Mouse (Mus musculus) telencephalon, adult 2 months (tissue): ENCODE results near the gene Zfp385a.

Experiments
- DNase-seq: peaks from one replicate; pipeline ENCODE4 v3.0.0-alpha.2; 2011; ENCODE audit warnings: low read depth, low spot score

Zfp385a gene

DNA sequence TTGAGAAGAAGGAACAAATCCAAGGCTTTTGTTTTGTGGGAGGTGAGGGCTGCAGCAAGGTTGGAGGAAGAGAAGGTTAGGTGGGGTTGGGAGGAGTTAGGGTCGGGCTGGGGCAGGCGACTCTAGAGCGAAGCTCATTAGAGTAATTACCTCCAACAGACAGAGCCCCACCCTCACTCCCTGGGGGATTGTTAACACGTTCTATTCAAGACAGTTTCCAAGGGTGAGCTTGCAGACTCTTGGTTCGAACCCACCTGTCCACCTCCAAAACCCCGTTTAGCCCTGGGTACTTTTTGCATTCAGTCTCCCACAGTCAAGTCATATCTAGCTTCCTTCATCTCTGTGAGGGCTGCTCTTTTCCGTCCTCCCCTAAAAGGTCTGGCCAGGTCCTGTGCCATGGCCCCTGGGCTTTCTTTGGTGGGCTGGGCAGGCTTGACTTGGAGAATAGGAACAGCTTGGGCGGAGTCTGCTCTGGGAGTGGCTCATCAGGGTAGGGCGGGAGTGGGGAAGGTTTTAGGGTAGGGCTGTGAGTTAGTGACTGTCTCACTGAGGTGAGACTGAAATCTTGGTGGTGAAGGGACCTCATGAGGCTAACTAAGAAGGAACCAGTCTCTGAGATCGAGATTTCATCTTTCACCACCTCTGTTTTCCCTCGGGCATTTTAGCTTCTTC, 2.8 kb downstream of the Zfp385a start:
- DNase-seq, result no peak

DNA sequence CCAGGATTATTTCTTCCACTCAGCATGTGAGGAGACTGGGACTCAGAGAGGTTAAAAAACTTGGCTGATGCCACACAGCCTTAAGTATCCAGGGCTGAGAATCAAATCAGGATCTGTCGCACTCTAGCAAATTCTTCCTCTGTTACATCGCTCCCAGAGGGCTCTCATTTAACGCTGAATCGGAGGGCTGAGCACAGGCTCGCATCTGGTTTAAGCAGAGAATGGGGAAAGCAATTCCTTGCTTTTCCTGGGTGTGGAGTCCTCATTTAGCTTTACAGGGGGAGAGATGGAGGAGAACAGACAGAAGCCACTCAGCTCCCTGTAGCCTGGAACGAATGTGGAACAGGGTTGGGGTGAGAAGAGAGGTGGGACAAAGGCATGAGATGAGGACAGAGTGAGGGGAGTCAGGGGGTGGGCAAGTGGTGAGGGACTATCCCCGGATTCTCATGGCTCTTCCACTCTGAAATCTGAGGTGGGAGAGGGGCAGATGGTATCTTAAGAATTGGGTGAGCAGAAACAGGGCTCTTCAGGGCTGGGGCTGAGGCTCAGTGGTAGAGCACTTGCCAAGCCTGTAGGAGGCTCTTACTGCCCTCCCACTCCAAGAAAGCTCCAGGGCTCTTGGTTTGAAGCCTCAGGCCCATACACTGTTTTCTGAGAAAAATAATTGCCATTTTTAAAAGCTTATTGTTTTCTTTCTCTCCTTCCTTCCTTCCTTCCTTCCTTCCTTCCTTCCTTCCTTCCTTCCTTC, 4.2 kb downstream of the Zfp385a start:
- no peak for DNase-seq

DNA sequence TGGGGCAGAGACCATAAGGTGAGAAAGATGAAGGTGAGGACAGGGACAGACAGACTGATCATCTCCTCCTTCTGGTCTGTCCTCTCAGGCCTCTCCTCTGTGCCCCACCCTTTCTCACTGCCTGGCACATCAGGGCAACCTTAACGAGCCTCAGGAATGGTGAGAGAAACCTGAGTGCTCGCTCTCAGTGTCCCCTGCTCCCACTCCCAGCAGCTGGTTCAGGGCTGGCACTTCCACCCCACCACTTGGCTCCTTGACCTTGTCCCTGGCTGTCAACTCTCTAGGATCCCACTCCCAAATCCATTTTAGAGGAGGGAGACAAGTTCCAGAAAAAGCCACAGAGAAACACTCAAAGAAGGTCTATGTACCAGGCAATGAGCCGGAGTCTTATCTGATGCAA, 4.9 kb downstream of the Zfp385a start:
- no peak for DNase-seq

GRCm38 (mm10) chr15:103334194-103334593, 5.7 kb downstream of the Zfp385a start:
- DNase-seq, result no peak

GRCm38 (mm10) chr15:103333738-103334137, 6.2 kb downstream of the Zfp385a start:
- no peak for DNase-seq

GRCm38 (mm10) chr15:103333081-103333615, 6.7 kb downstream of the Zfp385a start:
- DNase-seq, result no peak

GRCm38 (mm10) chr15:103323455-103324247, 16.2 kb downstream of the Zfp385a start:
- DNase-seq, result no peak

DNA sequence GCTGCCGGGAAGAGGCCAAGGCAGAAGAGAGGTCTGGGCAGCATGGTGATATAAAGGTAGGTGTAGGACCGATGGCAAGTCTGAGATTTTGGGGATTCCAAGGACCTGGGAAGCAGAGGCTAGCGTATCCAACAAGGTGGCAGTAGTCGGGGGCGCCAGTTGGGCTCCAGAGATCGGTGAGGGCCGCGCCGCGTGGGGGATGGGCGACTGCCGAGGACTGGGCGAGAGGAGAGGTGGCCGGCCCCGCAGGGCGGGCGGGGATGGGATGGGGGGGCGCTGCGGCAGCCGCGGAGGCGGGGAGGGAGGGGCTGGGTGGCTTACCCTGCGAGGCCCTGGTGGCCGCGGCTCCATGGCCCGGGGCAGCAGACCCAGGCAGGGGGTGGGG, 16.8 kb downstream of the Zfp385a start:
- DNase-seq, result no peak

DNA sequence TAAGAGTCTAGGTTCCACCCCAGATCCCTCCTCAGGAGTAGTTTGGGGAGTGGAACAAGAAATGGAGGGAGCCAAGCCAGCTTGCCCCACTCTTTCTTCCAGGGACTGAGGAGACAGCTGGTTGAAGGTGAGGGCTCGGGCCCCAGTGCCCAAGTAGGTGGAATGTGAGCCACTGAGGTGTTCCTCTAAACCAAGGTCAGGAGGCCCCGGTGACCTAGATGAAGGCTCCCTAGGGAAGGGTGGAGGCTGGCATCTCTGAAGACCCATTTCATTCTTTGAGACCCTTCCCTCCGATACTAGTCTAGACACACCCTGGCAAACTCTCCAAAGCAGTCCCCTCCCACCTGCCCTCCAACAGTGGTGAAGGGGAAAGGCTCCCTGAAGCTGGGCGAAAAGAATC, 17.5 kb downstream of the Zfp385a start:
- no peak for DNase-seq

DNA sequence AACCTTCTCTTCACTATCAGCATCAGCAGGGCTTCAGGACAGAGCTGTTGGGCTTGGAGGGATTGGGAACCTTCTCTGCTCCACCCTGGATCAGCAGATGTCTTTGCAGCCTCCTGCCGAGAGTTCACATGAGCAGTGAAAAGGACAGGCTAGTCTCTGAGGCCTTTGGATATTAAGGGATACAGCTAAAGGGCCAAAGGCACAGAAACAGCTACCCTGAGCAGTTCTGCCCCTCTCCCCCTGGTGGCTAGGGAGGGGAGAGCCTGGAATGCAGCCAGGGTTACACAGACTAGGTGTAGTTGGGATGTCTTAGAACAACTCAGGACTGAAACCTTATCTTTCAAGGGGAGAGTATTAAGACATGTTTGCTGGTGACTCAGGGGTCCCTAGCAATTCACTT, 18.8 kb downstream of the Zfp385a start:
- no peak for DNase-seq

DNA sequence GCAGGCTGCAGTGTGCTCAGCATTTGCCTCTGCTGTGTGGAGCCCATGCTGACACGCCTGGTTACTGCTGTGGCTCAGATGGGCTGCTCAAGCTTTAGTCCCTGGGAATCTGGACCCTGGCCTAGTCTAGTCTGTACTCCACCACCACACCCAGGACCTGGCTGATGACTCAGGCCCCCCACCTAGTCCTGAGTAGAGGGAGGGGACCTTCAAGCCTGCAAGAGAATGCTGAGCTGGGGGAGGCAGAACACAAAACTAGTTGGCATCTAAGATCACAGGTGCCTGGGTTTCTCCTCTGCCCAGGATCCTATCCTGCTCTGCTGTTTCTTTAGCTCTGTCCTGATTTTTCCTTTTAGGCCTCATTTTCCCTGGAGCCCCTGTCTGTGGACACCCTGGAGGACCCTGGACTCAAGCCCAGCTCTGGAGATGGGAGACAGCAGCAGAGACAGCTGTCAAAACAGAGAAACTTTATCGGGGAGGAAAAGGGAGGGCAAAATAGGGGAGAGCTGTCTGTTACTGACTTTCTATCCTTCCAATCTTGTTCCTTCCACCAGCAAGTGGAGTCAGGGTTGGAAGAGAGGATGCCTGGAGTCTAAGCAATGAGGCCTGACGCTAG, 21.6 kb downstream of the Zfp385a start:
- no peak for DNase-seq

DNA sequence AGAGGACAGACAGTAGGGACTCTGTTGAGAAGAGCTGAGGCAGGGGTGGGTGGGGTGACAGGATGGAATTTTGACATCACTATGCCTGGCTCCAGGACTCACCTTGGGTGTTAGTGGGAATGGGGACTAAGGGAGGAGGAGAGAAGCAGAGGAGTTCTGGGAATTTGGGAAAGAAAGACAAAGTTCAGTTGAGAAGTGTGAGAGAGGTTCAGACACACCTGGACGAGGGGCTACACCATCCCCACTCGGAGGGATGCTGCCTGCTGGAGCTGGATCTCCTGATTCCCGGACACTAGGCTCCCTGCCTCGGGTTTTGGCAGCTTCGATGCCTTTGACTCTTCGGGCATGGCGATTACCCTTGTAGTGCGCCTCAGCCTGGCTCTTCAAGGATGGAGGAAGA, 22.2 kb downstream of the Zfp385a start:
- no peak for DNase-seq

GRCm38 (mm10) chr15:103317120-103317519, 22.8 kb downstream of the Zfp385a start:
- DNase-seq, result no peak

DNA sequence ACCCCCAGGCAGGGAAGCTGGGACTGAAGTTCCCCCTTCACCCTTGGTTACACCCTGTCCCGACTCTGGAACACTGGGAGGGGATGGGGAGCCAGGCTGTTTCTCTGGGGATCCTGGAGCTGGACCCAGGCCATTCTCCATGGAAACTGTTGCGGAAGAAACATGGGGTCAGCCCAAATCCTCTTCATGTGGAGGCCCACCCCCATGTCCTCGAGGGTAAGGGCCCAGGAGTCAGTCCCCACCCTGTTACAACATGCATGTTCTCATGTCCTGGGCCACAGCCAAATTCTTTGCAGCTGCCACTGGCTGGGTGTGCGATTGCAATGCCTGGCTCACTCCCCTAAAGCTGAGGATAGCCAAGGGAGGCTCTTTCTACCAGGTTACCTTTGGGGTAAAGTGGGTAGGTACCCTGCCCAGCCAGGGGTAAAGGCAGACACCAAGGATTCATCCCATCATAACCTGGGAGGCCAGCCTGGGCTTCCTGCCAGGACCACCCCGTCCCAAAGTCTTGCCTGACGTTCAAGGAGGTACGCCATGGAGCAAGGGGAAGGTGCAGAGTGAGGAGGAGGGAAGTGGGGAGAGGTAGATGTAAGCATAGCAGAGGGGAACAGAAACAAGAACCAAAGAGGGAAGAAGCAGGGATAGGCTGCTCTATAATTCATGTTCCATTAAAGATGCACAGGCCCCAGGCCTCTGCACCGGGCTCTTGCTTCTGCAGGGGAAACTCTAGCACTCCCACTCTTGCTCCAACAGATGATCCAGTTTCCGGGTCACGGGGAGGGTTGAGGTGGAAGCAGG, 23.7 kb downstream of the Zfp385a start:
- DNase-seq, result no peak

GRCm38 (mm10) chr15:103315011-103315502, 24.8 kb downstream of the Zfp385a start:
- no peak for DNase-seq

DNA sequence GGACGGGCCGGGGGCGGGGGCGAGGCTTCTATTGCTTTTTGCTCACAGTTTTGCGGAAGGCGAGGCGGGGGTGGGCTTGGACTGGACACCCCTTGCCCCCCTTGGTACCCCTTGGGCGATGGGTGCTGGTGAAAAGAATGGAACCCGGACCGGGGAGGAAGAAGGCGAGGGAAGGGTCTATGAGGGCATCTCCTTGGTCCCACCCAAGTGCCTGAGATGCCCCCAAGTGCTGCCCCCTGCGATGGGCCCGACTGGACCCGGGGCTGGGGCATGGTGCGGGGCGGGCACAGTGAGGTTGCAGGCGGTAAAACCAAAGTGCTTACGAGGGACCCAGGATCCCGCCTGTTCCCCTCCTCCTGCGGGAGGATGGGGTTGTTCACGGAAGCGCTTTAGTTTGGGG, 25.7 kb downstream of the Zfp385a start:
- no peak for DNase-seq

DNA sequence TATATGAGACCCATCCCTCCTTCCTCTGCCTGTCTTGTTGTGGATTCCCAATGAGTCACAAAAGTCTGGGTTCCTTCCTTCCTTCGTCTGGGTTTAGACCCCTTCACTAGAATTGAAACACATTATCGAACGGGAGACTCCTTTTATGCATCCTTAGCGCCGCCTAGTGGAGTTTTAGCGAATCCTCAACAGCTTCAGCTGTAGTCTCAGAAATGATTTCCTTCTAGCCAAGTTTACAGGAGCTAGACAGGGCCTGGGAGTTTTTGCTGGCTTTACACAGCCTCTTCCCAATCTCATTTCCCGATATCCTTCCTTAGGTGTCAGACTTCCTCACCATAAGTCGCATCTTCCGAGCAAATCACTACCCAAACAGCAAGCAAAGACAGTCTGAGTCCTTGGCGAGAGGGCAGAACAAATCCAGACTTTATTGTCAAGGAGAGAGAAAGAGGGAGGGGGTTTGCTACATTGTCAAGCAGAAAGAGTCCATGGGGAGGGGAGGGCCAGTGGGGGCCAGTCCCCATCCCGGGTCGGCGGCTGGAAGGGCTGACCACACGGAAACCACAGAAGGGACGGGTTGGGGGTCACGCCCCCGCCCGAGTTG, 26.3 kb downstream of the Zfp385a start:
- DNase-seq, result no peak

DNA sequence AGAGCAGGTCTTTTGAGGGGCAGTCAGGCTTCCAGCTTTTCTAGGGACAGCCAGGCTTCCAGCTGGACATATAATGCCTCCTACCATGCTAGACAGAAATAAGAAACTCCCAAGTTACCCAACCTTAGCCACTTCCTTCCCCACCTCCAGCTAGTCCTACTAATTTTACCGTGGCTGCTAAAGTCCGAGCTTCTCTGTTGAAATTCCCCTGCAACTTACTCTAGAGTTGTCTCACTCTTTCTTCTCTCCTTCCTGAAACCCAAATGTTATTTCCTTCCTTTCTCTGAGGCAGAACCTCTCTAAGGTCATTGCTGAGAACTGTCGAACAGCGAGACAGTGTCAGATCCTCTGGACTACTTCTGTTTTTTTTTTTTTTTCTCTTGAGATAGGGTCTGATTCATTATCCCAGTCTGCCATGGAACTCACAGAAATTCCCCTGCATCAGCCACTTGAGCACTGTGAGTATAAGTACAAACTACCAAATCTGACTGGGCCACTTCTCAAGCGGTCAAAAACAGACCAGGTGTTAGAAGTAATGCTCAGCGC, 29.5 kb downstream of the Zfp385a start, which contains the start of gene Gpr84:
Gene Gpr84 (minus strand): TSS at position 248 of the 546 bp plus-strand sequence.
- no peak for DNase-seq

GRCm38 (mm10) chr15:103308876-103309580, 30.9 kb downstream of the Zfp385a start:
- no peak for DNase-seq
